Mouse (Mus musculus) ovary, adult 18-20 months (tissue): ENCODE measurements around the gene Dhdh.
A peak's percentile ranks its signal among the peaks of the same experiment; 100 is the strongest.
"Not testable (repeated sequence)": the region's sequence is repeated elsewhere in the genome, so short reads cannot be mapped to it uniquely, and the experiment has no call there.

Experiments
- DNase-seq: peaks from one replicate; pipeline ENCODE4 v3.0.0; 2022; ENCODE audit warnings: low spot score, mixed read lengths

Gene Dhdh

DNA sequence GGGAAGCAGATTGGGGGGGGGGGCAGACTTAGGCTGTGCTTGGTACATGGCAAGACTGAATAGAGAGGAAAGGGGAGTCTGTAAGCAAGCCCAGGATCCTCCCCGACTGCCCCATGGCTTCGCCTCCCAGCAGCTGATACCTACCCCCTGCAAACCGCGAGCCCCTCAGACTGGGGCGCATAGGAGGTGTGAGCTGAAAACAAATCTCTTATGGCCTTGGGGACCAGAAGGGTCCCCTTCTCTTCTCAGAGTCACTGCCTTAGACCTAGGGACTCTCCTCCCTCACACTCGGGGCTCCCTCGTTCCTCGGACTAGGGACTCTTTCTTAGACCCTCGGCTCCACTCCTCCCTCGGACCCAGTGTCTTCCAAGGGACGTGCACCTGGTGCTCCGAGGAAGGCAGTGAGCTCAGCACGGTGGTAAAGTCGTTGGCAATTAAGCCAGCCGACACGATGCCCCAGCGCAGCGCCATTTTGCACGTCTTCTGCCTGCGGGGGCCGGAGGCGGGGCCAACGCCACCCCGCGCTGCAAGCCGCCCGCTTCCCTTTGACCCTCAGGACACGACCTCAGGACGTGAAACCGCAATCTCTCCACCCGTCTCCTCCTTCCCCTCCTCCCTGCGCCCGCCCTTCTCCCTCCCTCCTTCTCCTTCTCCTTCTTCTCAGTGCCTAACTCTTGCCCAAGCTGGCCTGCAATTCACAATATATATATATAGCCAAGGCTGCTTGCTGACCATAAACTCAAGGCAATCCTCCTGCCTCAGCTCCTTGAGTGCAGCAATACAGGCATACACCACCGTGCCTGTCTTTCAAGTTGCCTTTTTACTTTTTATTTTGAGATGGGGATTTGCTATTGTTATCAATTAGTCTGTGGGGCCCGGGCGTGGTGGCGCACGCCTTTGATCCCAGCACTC, at the start of gene Dhdh:
Dhdh (minus strand) TSS at position 513 of the 912 bp plus-strand sequence.
- DNase-seq = peak; percentile 83

DNA sequence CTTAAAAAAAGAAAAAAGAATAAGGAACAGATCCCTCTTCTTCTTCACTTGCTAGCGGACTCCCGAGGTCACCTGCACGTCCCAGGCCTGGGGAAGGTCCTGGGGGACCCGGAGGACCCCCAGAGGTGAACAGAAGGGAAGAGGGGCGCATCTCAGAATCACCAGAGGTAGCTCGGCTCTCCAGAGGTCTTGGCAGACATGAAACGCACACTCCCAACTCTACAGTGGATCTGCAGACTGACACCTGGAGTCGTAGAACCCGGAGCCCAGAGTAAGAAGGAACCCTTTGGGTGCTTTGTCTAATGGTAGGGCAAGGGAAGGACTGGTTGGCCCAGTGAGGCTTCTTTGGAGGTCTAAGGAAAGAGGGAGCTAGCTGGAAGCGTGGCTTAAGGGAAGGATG, 49.0 kb upstream of the Dhdh start:
- DNase-seq = no peak

DNA sequence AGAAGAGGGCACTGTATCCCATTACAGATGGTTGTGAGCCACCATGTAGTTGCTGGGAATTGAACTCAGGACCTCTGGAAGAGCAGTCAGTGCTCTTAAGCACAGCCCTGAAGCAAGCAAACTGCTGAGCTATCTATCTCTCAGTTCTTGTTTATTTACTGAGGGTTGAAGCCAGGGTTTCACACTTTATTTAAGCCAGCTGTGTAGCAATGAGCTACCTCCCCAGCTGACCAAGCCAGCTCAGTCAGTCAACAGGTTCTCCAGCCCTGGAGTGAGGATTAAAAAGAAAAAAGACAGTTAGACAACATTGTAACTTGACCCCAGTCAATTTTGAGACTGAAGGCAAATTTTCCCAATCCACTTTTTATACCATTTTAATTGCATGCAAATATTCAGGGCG, 47.1 kb upstream of the Dhdh start:
- no peak for DNase-seq

DNA sequence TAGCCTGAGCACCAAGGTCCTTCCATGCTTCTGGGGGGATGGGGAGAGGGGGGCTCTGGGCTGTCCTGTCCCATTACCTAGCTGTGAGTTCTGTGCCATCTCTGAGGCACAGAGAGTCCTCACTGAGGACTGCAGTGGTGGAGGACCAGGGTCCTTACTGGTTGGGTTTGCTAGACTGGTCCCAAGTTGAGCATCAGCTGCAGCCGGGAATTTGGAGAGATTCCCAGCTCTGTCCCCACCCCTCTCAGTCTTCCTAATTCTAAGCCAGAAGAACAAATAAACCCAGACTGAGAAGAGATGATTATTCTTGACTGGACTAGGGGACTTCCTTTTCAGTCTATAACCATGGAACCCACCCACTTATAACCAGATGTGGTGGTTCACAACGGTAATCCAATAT, 42.0 kb upstream of the Dhdh start:
- DNase-seq = no peak

DNA sequence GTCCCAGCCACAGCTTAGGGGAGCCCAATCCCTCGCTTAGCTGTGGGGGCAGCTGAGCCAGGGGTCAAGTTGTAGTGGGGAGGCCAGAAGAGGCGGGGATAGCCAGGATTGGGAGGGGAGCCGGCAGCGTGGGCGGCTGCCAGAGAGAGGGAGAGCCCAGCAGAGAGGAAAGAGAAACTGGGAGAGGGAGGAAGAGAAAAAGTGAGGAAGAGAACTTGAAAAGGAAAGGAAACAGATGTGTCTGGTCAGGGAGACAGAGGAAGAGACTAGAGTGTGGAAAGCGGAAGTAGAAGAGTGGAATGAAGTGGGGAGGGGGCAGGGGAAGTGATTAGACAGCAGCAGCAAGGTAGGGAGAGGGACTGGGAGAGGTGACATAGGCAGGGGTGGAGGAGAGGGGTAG, 40.9 kb upstream of the Dhdh start:
- no peak for DNase-seq

DNA sequence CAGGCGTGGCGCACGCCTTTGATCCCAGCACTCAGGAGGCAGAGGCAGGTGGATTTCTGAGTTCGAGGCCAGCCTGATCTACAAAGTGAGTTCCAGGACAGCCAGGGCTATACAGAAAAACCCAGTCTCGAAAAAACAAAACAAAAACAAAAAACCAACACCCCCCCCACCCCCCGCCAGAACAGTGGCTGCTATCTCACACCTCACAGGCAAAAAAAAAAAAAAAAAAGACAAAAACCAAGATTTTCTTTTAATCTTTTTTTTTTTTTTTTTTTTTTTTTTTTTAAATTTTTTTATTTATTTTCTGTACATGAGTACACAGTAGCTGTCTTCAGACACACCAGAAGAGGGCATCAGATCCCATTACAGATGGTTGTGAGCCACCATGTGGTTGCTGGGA, 38.6 kb upstream of the Dhdh start:
- DNase-seq = not testable (repeated sequence)

DNA sequence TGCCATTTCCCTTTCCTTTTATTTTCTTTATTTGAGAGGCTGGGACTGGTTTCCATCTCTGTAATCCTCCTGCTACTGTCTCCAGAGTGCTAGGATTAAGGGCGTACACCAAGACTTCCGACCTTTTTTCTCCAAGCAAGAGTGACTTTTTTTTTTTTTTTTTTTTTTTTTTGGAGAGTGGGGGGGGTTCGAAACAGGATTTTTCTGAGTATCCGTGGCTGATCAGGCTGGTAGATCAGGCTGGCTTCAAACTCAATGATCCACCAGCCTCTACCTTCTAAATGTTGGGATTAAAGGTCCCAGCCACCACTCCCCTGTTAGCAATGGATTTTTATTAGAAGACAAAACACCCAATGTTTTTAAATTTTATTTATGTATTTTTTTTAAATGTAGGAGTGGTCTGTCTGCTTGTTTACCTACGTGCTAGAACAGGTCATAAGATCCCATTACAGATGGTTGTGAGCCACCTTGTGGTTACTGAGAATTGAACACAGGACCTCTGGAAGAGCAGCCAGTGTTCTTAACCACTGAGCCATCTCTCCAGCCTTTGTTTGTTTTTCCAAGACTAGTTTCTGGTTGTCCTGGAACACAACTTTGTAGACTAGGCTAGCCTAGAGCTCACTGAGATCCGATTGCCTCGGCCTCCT, 38.0 kb upstream of the Dhdh start:
- DNase-seq = no peak

DNA sequence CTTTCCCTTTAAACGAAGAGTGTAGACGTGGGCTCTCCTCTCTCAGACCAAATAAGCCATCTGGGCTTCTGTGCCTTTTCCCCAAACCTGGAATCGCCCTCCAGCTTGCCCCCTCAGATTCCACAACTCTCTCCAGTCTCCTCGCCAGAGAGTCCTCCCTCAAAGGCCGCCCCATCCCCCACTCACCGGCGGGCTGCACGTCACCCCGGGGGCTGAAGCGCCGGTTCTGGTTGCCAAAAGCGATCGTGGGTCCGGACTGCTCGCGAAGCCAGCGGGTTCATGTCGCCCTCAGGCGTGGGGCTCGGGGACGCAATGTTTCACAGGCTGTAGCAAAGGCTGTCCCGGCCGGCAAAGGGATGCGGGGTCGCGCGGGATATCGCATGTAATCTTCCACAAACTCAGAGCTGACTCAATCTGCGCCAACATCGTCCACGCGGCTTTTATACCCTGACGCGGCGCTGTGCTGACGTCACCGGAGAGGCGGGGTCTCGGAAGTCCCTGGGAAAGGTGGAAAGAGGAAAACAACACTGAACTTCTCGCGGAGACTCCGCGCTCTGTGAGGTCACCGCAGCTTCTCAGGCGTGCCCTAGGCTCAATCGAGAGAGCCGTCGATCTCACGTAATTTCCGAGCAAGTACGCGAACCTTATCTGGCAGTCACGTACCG, 37.3 kb upstream of the Dhdh start, which contains the start of the genes Ppp1r15a and Plekha4:
Ppp1r15a (minus strand) TSS at position 460 of the 665 bp plus-strand sequence.
Plekha4 (plus strand) TSS at position 522 of the 665 bp plus-strand sequence.
- DNase-seq = peak; percentile 89

DNA sequence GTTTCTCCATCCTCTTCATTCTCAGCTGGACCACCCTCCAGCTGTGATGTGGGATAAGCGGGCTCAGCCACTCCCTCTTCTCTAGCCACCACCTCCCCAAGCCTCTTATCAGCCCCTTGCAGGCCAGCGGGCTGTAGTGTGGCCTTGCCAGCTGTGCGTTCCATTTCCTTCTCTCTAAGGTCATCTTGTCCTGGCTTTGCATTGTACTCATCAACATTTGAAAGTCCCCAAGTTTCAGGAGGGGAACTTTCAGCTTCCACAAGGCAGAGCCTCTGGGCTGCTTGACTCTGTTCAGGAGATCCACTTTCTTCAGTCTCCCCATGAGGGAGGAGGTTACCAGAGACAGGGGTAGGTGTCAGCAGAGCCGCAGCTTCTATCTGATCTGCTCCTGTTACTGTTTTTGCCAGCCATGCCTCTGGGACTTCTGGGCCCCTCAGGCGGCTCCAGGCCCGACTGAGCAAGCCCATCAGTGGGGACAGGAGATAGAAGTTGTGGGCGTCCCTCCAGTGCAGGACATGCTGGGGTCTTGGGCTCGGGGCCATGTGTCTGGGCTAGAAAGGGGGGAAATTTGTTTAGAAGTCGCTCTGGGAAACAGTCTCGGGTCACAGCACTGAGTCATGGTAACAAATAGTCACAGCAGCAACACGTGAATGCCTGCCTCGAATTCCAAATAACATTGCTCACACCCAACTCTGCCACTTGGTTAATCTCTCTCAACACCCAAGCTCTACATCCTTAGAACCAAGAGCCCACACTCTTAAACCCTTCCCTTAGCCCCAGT, 36.4 kb upstream of the Dhdh start:
- DNase-seq = peak; percentile 82

DNA sequence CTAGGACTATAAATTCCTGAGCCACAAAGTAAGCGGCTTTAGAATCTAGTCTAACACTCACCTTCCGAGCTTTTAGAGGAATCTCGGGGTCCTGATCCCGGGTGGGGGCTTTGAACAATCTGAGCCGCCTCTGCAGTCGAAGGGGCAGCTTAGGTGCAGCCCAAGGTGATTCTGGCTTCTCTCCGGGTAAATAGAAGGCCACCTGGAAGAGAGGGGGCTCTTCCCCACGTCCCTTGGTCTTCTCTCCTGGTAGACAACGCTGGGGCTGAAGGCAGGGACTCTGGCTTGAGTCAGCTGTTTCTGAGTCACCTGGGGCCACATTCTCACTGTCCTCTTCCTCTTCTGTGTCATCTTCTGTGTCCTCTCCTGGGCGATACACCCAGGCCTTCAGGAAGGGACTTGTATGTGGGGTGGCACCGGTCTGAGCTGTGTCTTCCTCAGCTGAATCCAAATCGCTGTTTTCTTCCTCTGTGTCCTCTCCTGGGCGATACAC, 35.1 kb upstream of the Dhdh start:
- DNase-seq = no peak

DNA sequence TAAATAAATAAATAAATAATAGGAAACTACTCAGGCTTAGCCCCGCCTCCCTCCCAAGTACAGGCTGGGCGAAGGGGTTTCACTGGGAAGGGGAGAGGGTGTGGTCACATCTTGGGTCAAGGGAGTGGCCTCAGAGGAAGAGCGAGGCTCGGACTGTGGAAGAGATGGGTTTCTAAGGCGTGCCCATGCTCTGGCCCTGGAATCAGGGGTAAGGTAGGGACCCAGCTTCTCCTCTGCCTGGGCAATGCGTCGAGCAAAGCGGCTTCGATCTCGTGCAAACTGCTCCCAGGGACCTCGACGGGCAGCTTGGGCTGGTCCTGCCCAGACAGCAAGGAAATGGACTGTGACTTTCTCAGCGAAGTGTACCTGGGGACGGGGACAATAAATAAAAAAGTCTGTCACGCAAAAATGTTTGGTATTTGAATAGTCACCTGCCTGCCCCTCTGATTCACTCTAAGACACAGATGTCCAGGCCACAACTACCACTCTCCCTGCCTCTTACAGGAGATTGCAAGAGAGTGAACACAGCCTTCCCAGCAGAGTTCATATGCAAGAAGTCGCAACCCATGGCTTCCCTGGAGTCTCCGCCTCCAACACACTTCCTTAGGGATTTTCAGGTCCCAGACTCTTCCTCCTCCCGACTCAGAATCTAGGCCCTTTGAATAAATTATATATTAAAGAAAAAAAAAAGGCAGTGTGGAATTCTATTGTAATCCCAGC, 34.5 kb upstream of the Dhdh start:
- DNase-seq = no peak

DNA sequence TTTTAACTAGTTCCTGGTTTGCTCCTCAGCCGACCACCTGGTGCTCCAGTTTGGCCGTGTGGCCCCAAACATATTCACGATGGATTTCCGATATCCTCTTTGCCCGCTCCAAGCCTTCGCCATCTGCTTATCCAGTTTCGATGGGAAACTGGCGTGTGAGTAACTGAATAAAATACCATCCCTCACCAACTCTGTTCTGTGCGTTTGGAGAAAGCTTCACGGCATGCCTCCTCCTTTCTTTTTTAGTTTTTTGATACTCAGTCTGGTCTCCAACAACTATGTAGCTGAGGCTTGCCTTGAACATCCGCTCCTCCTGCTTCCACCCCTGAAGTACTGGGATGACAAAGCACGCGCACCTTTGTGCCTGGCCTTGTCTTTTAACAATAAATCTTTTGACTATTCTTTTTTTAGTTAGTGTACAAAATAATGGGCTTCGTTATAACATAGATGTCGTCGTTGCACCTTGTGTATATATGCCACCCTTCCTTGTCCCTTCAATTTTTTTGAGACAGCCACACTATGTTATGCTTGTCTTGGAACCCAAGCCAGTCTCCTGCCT, 33.7 kb upstream of the Dhdh start:
- no peak for DNase-seq

DNA sequence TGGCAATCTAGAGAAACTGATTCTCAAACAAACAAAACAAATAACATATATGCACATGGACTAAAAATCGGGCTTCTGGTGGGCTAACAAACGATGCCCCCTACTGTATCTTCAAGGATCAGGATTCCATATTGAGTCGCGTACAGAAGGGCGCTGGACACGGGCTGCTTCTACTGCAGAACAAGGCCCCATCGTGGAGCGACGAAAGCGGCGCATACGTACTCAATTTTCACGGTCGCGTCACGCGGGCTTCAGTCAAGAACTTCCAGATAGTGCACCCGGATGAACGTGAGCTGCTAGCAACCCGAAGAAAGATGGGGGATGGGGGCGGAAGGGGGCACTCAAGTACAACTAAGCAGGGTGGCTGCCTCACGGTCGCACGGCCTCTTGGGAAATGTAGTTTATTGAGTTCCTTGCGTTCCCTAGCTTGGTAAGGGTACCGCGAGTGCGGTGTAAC, 33.2 kb upstream of the Dhdh start:
- peak; percentile 81 for DNase-seq

DNA sequence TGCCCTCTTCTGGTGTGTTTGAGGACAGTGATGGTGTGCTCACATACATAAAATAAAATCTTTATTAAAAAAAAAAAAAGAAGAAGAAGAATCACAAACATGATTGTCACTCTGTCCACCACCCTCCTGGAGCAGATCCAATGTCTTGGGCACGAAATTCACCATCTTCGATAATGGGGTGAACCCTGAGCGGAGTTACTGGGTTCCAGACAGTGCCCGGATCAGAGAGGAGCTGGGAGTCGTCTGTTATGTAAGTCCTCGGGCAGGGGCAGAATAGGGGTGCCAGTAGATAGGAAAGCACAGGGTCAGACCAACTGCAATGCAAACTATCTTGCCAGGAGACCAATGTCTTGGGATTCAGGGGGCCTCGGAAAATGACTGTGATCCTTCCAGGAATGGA, 32.0 kb upstream of the Dhdh start:
- DNase-seq = no peak

DNA sequence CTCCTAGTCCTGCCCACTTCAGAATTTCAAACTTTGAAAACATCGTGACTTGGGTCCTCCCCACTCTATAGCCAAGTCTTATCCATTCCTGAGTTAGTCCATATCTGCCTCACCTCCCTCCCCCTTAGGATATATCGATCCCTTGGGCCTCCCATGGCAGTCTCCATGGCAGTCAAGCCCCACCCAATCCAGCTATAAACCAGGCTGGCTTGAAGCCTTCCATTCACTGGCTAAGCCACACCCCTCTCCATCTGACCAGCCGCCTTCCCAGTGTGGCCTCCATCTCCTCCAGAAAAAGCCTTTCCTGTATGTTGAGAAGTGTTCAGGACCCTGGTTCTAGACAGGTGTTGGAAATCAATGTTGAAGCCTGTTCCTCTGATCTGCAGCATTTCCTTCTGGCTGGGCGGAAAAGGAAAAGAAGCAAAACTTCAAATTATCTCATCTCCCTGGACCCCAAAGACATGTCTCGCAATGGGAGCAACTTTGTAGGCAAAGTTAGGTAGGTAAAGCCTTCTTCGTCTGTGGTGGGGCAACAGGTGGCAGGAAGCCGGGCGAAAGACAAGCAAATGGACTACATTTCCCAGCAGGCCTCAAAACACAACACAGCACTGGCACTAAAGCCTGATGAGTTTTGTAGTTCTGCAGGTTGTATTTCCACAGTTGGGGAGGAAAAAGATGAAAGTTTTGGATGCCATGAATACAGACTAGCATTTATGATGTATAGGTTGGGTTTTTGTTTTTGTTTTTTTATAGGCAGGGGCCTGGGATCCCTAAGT, 30.9 kb upstream of the Dhdh start:
- no peak for DNase-seq

DNA sequence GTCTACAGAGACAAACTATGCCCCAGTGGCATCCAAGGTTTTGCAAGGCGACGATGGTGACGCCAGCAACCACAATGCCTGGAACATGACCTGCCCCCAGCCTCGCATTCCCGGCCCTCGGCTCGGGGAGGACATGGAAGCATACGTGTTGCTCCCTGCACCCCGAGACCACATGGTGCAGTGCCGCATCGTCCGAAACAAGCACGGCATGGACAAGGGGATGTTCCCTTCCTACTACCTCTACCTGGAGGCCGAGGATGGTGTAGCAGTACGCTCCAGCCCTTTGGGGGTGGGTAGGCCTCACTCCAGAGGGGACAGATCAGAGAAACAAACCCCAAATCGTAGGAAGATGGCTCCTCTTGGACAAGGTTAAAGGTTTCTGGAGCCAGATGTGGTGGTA, 30.0 kb upstream of the Dhdh start:
- DNase-seq = no peak

DNA sequence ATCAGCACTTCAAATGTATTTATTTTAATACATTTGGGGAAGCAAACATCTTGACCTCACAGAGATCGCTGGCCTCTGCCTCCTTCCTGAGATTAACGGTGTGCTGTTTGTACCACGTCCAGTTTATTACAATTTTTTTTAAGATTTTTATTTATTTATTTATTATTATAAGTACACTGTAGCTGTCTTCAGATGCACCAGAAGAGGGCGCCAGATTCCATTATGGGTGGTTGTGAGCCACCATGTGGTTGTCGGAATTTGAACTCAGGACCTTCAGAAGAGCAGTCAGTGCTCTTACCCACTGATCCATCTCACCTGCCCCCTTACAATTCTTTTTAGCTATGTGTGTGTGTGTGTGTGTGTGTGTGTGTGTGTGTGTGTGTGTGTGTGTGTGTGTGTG, 28.2 kb upstream of the Dhdh start:
- not testable (repeated sequence) for DNase-seq

DNA sequence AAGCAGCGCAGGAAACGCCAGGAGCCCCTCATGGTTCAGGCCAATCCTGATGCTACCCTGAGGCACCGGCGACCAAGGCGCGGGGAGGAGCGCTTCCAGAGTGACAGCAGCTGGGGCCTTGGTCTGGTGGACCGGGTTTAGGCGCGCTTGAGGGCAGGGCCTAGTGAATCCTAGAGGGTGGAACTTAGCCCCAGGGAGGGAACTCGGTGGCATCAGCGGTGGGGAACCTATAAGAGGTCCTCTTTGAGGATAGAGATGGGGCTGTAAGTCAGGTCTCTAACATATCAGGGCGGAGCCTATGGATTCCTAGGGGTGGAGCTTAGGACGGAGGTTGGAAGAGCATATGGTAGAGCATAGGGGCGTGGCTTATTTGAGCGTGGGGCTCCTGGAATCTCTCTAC, 26.8 kb upstream of the Dhdh start:
- no peak for DNase-seq

DNA sequence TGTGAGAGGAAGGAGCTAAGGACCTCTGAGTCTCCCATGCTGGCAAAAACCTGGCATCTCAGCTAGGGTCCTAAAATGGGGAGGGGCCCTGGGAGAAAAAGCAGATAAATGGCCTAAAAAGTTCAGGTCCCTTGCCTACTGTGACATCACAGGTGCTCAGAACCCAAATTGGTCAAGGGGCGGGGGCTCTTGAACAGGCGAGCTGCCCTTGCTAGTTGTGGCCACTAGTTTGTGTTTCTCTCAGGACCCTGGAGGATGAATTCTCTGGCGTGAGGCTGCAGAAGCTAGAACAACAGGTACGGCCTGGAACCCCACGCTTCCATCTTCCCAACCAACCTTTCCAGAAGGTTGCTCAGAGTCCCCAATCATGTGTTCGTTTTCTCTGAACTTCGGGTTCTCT, 25.8 kb upstream of the Dhdh start:
- no peak for DNase-seq
